Mouse (Mus musculus): ENCODE data around the gene Nop53. TPM values are rescaled to one million over a fixed set of nuclear protein-coding genes. Genes with fewer than 3 reads are reported as not detected.
"Not testable (repeated sequence)": the region's sequence is repeated elsewhere in the genome, so short reads cannot be mapped to it uniquely, and the experiment has no call there.

Gene Nop53
- polyA plus RNA-seq, 1 experiment from 2014 or later = 212 TPM

DNA sequence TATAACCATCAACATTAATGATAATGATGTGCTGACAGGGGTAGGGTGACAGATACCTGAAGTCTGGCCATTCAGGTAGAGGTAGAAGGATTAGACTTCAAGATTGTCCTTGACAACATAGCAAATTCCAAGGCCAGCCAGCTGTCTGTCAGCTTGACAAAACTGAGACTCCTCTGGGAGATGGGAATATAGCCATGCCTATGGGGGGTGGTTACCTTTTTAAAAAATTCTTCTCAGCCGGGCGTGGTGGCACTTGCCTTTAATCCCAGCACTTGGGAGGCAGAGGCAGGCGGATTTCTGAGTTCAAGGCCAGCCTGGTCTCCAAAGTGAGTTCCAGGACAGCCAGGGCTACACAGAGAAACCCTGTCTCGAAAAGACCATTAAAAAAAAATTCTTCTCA is 30.2 kb downstream of the Nop53 start:
- ATAC-seq (ENCODE audit: low FRiP score, low TSS enrichment); H3K27me3 ChIP-seq (ENCODE audit: insufficient read depth, low read length); H3K27ac ChIP-seq (ENCODE audit: low read length); H3K4me2 ChIP-seq (replicated peaks; ENCODE audit: low read depth, low read length); H3K9ac ChIP-seq (replicated peaks; ENCODE audit: low read length); H3K4me1 ChIP-seq (ENCODE audit: insufficient read depth, low read length); H3K4me3 ChIP-seq (ENCODE audit: low read length); H3K9me3 ChIP-seq (ENCODE audit: low read length): not testable (repeated sequence)
- 87% methylated on average over 4 of the region's 4 CpGs for WGBS
- H3K36me3 ChIP-seq (ENCODE audit: insufficient read depth, low read length) = peaks cover 36% of the 10 kb centered on the region

DNA sequence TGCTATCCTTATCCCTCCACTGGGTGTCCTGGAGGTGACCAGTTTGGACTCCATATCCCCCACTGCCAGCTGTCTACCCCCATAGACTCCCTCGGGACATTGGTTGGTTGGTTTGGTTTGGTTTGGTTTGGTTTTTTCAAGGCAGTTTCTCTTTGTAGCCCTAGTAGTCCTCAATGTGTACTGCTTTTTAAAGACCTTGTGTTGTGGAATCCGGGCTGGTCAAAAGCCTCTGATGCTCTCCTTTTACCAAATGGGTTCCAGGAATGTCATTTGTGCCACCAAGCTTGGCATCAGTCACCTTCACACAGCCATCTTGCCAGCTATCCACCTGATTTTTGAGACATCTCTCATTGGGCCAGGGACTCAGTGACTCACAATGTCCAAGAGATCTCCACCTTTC is 31.1 kb downstream of the Nop53 start:
- no peak overlapping the region for H3K4me2 ChIP-seq (replicated peaks; ENCODE audit: low read depth, low read length)
- no peaks in the 10 kb centered on the region for H3K27me3 ChIP-seq (ENCODE audit: insufficient read depth, low read length)
- ATAC-seq (ENCODE audit: low FRiP score, low TSS enrichment) = no peak
- H3K27ac ChIP-seq (ENCODE audit: low read length) = no peak overlapping the region
- no peak overlapping the region for H3K9ac ChIP-seq (replicated peaks; ENCODE audit: low read length)
- H3K4me3 ChIP-seq (ENCODE audit: low read length) = no peak overlapping the region
- no peaks in the 10 kb centered on the region for H3K9me3 ChIP-seq (ENCODE audit: low read length)
- H3K36me3 ChIP-seq (ENCODE audit: insufficient read depth, low read length) = peaks cover 28% of the 10 kb centered on the region
- whole genome bisulfite sequencing = 78% methylated on average over 2 of the region's 2 CpGs
- no peaks in the 10 kb centered on the region for H3K4me1 ChIP-seq (ENCODE audit: insufficient read depth, low read length)

GRCm38 (mm10) chr7:15914252-15914651 is 31.6 kb downstream of the Nop53 start:
- 36% methylated on average over 2 of the region's 2 CpGs for WGBS
- no peaks in the 10 kb centered on the region for H3K4me1 ChIP-seq (ENCODE audit: insufficient read depth, low read length)
- no peaks in the 10 kb centered on the region for H3K27me3 ChIP-seq (ENCODE audit: insufficient read depth, low read length)
- no peak overlapping the region for H3K27ac ChIP-seq (ENCODE audit: low read length)
- no peak overlapping the region for H3K9ac ChIP-seq (replicated peaks; ENCODE audit: low read length)
- no peak for ATAC-seq (ENCODE audit: low FRiP score, low TSS enrichment)
- no peak overlapping the region for H3K4me3 ChIP-seq (ENCODE audit: low read length)
- H3K4me2 ChIP-seq (replicated peaks; ENCODE audit: low read depth, low read length) = no peak overlapping the region
- H3K36me3 ChIP-seq (ENCODE audit: insufficient read depth, low read length) = peaks cover 24% of the 10 kb centered on the region
- H3K9me3 ChIP-seq (ENCODE audit: low read length) = no peaks in the 10 kb centered on the region

DNA sequence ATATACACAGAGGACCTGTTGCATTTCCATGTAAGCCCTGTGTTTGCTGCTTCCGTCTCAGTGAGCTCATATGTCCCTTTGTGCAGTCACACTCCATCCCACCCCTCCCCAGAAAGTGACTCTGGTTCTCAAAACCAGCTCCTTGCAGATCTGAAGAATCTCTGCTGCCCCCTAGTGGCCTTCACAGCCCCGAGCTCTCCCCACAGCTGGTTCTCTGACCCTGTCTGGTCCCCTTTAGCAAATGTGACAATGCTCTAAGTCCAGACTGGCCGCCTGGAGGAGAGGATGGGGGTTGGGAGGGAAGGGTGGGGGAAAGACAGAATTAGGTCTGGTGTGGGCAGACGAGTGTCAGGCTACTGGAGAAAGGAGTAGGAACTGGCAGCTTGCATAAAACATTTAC is 33.7 kb downstream of the Nop53 start:
- no peaks in the 10 kb centered on the region for H3K9me3 ChIP-seq (ENCODE audit: low read length)
- H3K4me2 ChIP-seq (replicated peaks; ENCODE audit: low read depth, low read length) = no peak overlapping the region
- no peaks in the 10 kb centered on the region for H3K4me1 ChIP-seq (ENCODE audit: insufficient read depth, low read length)
- no peaks in the 10 kb centered on the region for H3K27me3 ChIP-seq (ENCODE audit: insufficient read depth, low read length)
- peak; percentile 80 for ATAC-seq (ENCODE audit: low FRiP score, low TSS enrichment)
- H3K36me3 ChIP-seq (ENCODE audit: insufficient read depth, low read length) = peaks cover 10% of the 10 kb centered on the region
- H3K27ac ChIP-seq (ENCODE audit: low read length) = no peak overlapping the region
- H3K9ac ChIP-seq (replicated peaks; ENCODE audit: low read length) = no peak overlapping the region
- WGBS = 0% methylated on average over 4 of the region's 4 CpGs
- H3K4me3 ChIP-seq (ENCODE audit: low read length) = no peak overlapping the region

DNA sequence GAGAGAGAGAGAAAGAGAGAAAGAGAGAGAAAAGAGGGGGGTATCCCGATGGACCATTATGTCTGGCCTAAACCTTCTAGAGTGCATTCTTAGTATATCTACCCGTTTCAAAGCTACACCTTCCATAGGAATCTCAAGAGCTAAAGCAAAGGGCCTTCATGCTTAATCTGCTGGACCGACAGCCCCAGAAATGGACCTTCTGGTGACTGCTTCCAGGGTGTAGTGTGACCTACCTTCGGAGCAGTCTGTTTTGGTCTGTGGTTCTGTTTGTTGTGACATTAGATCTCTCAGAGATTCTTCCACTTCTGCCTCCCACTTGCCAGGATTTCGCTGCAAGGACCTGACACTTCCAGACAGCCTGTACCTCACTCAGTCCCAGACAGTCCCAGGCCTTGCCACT is 35.4 kb downstream of the Nop53 start:
- Histone ChIP-seq H3K27ac (ENCODE audit: low read length) (no peak overlapping the region), H3K9me3 (ENCODE audit: low read length) (no peaks in the 10 kb centered on the region), H3K9ac (replicated peaks; ENCODE audit: low read length) (no peak overlapping the region), H3K4me2 (replicated peaks; ENCODE audit: low read depth, low read length) (no peak overlapping the region), H3K36me3 (ENCODE audit: insufficient read depth, low read length) (no peaks in the 10 kb centered on the region), H3K27me3 (ENCODE audit: insufficient read depth, low read length) (no peaks in the 10 kb centered on the region), H3K4me3 (ENCODE audit: low read length) (no peak overlapping the region), H3K4me1 (ENCODE audit: insufficient read depth, low read length) (no peaks in the 10 kb centered on the region)
- 72% methylated on average over 5 of the region's 5 CpGs for WGBS
- no peak for ATAC-seq (ENCODE audit: low FRiP score, low TSS enrichment)

DNA sequence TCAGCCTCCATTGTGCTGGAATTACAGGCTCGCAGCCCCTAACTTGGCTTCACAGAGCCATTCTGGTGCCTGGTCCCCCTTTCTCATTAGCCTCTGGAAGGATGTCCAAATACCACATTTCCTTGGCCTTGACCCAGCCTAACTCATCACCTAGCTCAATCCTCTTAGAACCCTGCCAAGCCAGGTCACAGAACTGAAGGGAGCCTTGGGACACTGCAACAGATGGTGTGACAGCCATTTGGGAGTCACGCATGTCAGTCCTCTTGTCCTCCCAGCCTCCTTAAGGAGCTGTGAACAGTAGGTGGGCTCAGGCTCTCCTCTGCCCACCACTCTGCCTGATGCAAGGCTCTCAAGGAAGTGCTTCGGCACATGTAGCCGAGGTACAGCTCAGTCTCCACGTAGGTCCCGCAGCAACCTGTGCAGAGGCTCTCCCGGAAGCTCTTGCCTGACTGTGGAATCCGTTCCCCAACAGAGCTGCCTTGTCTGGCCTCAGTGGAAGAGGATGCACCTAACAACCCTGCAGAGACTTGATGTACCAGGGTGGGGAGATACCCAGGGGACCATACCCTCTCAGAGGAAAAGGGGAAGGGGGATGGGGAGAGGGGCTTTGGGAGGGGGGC is 37.8 kb downstream of the Nop53 start:
- H3K9me3 ChIP-seq (ENCODE audit: low read length) = no peaks in the 10 kb centered on the region
- no peak for ATAC-seq (ENCODE audit: low FRiP score, low TSS enrichment)
- no peaks in the 10 kb centered on the region for H3K27me3 ChIP-seq (ENCODE audit: insufficient read depth, low read length)
- 86% methylated on average over 8 of the region's 8 CpGs for WGBS
- H3K4me2 ChIP-seq (replicated peaks; ENCODE audit: low read depth, low read length) = no peak overlapping the region
- no peak overlapping the region for H3K4me3 ChIP-seq (ENCODE audit: low read length)
- H3K4me1 ChIP-seq (ENCODE audit: insufficient read depth, low read length) = no peaks in the 10 kb centered on the region
- no peak overlapping the region for H3K27ac ChIP-seq (ENCODE audit: low read length)
- no peak overlapping the region for H3K9ac ChIP-seq (replicated peaks; ENCODE audit: low read length)
- H3K36me3 ChIP-seq (ENCODE audit: insufficient read depth, low read length) = no peaks in the 10 kb centered on the region

- ATAC-seq (ENCODE audit: low FRiP score, low TSS enrichment) = no peak
- Histone ChIP-seq H3K4me2 (replicated peaks; ENCODE audit: low read depth, low read length) (no peak overlapping the region), H3K36me3 (ENCODE audit: insufficient read depth, low read length) (no peaks in the 10 kb centered on the region), H3K4me3 (ENCODE audit: low read length) (no peak overlapping the region), H3K9me3 (ENCODE audit: low read length) (no peaks in the 10 kb centered on the region), H3K9ac (replicated peaks; ENCODE audit: low read length) (no peak overlapping the region), H3K4me1 (ENCODE audit: insufficient read depth, low read length) (no peaks in the 10 kb centered on the region), H3K27me3 (ENCODE audit: insufficient read depth, low read length) (no peaks in the 10 kb centered on the region), H3K27ac (ENCODE audit: low read length) (no peak overlapping the region)
- 88% methylated on average over 1 of the region's 1 CpGs for WGBS
Observed at GRCm38 (mm10) chr7:15906602-15907001, 39.3 kb downstream of the Nop53 start.

GRCm38 (mm10) chr7:15905861-15906260 is 40.0 kb downstream of the Nop53 start:
- H3K4me3 ChIP-seq (ENCODE audit: low read length) = no peak overlapping the region
- no peak overlapping the region for H3K4me2 ChIP-seq (replicated peaks; ENCODE audit: low read depth, low read length)
- H3K9me3 ChIP-seq (ENCODE audit: low read length) = no peaks in the 10 kb centered on the region
- no peak for ATAC-seq (ENCODE audit: low FRiP score, low TSS enrichment)
- H3K36me3 ChIP-seq (ENCODE audit: insufficient read depth, low read length) = no peaks in the 10 kb centered on the region
- no peak overlapping the region for H3K27ac ChIP-seq (ENCODE audit: low read length)
- WGBS = 87% methylated on average over 7 of the region's 7 CpGs
- no peaks in the 10 kb centered on the region for H3K4me1 ChIP-seq (ENCODE audit: insufficient read depth, low read length)
- no peaks in the 10 kb centered on the region for H3K27me3 ChIP-seq (ENCODE audit: insufficient read depth, low read length)
- H3K9ac ChIP-seq (replicated peaks; ENCODE audit: low read length) = no peak overlapping the region

- H3K27me3 ChIP-seq (ENCODE audit: insufficient read depth, low read length) = no peaks in the 10 kb centered on the region
- no peak overlapping the region for H3K9ac ChIP-seq (replicated peaks; ENCODE audit: low read length)
- no peaks in the 10 kb centered on the region for H3K9me3 ChIP-seq (ENCODE audit: low read length)
- ATAC-seq (ENCODE audit: low FRiP score, low TSS enrichment) = no peak
- H3K4me1 ChIP-seq (ENCODE audit: insufficient read depth, low read length) = no peaks in the 10 kb centered on the region
- no peak overlapping the region for H3K4me2 ChIP-seq (replicated peaks; ENCODE audit: low read depth, low read length)
- no peak overlapping the region for H3K27ac ChIP-seq (ENCODE audit: low read length)
- WGBS = 78% methylated on average over 9 of the region's 9 CpGs
- H3K36me3 ChIP-seq (ENCODE audit: insufficient read depth, low read length) = no peaks in the 10 kb centered on the region
- H3K4me3 ChIP-seq (ENCODE audit: low read length) = no peak overlapping the region
Observed at GRCm38 (mm10) chr7:15901366-15902048, 44.4 kb downstream of the Nop53 start.

GRCm38 (mm10) chr7:15894251-15894650 is 51.6 kb downstream of the Nop53 start:
- Histone ChIP-seq H3K4me3 (ENCODE audit: low read length) (no peak overlapping the region), H3K36me3 (ENCODE audit: insufficient read depth, low read length) (no peaks in the 10 kb centered on the region), H3K4me2 (replicated peaks; ENCODE audit: low read depth, low read length) (no peak overlapping the region), H3K9ac (replicated peaks; ENCODE audit: low read length) (no peak overlapping the region), H3K27ac (ENCODE audit: low read length) (no peak overlapping the region), H3K9me3 (ENCODE audit: low read length) (no peaks in the 10 kb centered on the region), H3K4me1 (ENCODE audit: insufficient read depth, low read length) (no peaks in the 10 kb centered on the region), H3K27me3 (ENCODE audit: insufficient read depth, low read length) (no peaks in the 10 kb centered on the region)
- 70% methylated on average over 1 of the region's 1 CpGs for WGBS
- ATAC-seq (ENCODE audit: low FRiP score, low TSS enrichment) = no peak
